In the genomic region with DNA sequence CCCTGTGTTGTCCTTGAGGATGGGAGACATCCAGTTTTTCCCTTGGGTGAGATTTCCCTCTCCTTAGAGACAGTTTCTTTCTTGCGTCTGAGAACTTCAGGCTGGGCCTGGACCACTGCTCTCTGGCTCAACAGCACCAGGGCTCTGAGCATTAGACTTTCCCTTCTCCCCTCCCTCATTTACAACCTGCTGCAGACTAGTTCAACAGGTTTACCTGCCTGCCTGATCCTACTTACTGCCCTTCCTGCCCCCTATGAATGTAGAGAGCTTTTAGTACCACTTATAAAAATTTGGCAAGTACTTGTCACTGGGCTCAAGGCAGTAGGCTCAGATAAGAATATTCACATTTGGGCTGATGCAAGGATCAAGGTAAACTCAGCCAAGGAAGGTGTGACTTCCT, we compare ENCODE assay signal across 32 mouse cellular contexts. TPM values are rescaled to one million over a fixed set of nuclear protein-coding genes. Genes with fewer than 3 reads are reported as not detected.
DNase-seq lines count a peak whose midpoint lies in the region; ATAC-seq and TF ChIP-seq lines count a peak whose summit lies in the region.
"Had no signal": no experiment of that assay in that cellular context is flagged by ENCODE, and none has a peak within 500 bp of the region (broad histone marks: within the 10 kb centered on the region; RNA-seq: fewer than 3 reads in every experiment).

No protein-coding gene starts in this region.

- no peaks in the 10 kb centered on the region for H3K4me1 ChIP-seq in intestine, embryonic 14.5 days (replicated peaks; ENCODE audit: control insufficient read depth, insufficient read depth, low read length)
- H3K4me1 ChIP-seq in intestine, postnatal 0 days (replicated peaks; ENCODE audit: control insufficient read depth, insufficient read depth, low read length): no peaks in the 10 kb centered on the region
- H3K4me1 ChIP-seq in intestine, embryonic 16.5 days (ENCODE audit: control insufficient read depth, insufficient read depth, low read length): no peaks in the 10 kb centered on the region
- H3K4me1 ChIP-seq in hindbrain, embryonic 10.5 days (replicated peaks): peaks cover 10% of the 10 kb centered on the region
- H3K4me1 ChIP-seq: hindbrain, embryonic 15.5 days; liver, embryonic 15.5 days had no signal

- H3K36me3 ChIP-seq in intestine, embryonic 14.5 days (ENCODE audit: control insufficient read depth, insufficient read depth, low read length): no peaks in the 10 kb centered on the region
- no peaks in the 10 kb centered on the region for H3K36me3 ChIP-seq in intestine, postnatal 0 days (ENCODE audit: control insufficient read depth, insufficient read depth)
- H3K36me3 ChIP-seq in intestine, embryonic 16.5 days (ENCODE audit: control insufficient read depth, insufficient read depth, low read length): no peaks in the 10 kb centered on the region
- no peaks in the 10 kb centered on the region for H3K36me3 ChIP-seq in hindbrain, embryonic 10.5 days
- H3K36me3 ChIP-seq: embryonic facial prominence, embryonic 10.5 days; embryonic facial prominence, embryonic 15.5 days; forebrain, embryonic 12.5 days; heart, embryonic 15.5 days; hindbrain, embryonic 15.5 days; limb, embryonic 12.5 days; liver, embryonic 15.5 days had no signal

- H3K27ac ChIP-seq in intestine, embryonic 14.5 days (ENCODE audit: low read depth): no peak overlapping the region
- no peak overlapping the region for H3K27ac ChIP-seq in intestine, postnatal 0 days (ENCODE audit: low read depth, low read length)
- no peak overlapping the region for H3K27ac ChIP-seq in intestine, embryonic 16.5 days (ENCODE audit: low read length)
- H3K27ac ChIP-seq in hindbrain, embryonic 10.5 days: no peak overlapping the region
- H3K27ac ChIP-seq: embryonic facial prominence, embryonic 10.5 days; embryonic facial prominence, embryonic 15.5 days; forebrain, embryonic 12.5 days; heart, embryonic 15.5 days; hindbrain, embryonic 15.5 days; left cerebral cortex, adult 2 months; limb, embryonic 12.5 days; liver, embryonic 15.5 days had no signal

- H3K4me3 ChIP-seq in intestine, embryonic 14.5 days (ENCODE audit: low read depth, low read length): no peak overlapping the region
- H3K4me3 ChIP-seq in intestine, postnatal 0 days (ENCODE audit: low read depth, low read length): no peak overlapping the region
- H3K4me3 ChIP-seq in intestine, embryonic 16.5 days (ENCODE audit: low read length): no peak overlapping the region
- no peak overlapping the region for H3K4me3 ChIP-seq in hindbrain, embryonic 10.5 days
- H3K4me3 ChIP-seq: embryonic facial prominence, embryonic 10.5 days; forebrain, embryonic 12.5 days; hindbrain, embryonic 15.5 days; left cerebral cortex, adult 2 months; liver, embryonic 15.5 days had no signal

- ATAC-seq in intestine, embryonic 14.5 days (replicated peaks; ENCODE audit: low FRiP score, low TSS enrichment, low read depth): peak; percentile 57; the same call in 1 of the 2 replicates
- ATAC-seq in intestine, postnatal 0 days: no peak
- peak; percentile 61; the same call in 1 of the 2 replicates for ATAC-seq in intestine, embryonic 16.5 days
- ATAC-seq: inflammation-experienced regulatory T-cells, adult 6 months had no signal

- WGBS in intestine, embryonic 14.5 days: 83% methylated on average over 1 of the region's 1 CpGs
- 76% methylated on average over 1 of the region's 1 CpGs for WGBS in intestine, postnatal 0 days
- WGBS in intestine, embryonic 16.5 days: 72% methylated on average over 1 of the region's 1 CpGs
- WGBS in hindbrain, embryonic 10.5 days: 93% methylated on average over 1 of the region's 1 CpGs

- H3K9ac ChIP-seq in intestine, embryonic 14.5 days (ENCODE audit: low read length): no peak overlapping the region
- no peak overlapping the region for H3K9ac ChIP-seq in intestine, postnatal 0 days (ENCODE audit: low read depth, low read length)
- H3K9ac ChIP-seq in intestine, embryonic 16.5 days (ENCODE audit: low read depth, low read length): no peak overlapping the region
- H3K9ac ChIP-seq: embryonic facial prominence, embryonic 15.5 days; forebrain, embryonic 12.5 days; forebrain, postnatal 0 days; heart, embryonic 15.5 days; hindbrain, embryonic 15.5 days; limb, embryonic 12.5 days; liver, embryonic 15.5 days had no signal

- no peaks in the 10 kb centered on the region for H3K9me3 ChIP-seq in intestine, embryonic 14.5 days (ENCODE audit: control insufficient read depth, low read length)
- no peaks in the 10 kb centered on the region for H3K9me3 ChIP-seq in intestine, postnatal 0 days (ENCODE audit: control insufficient read depth)
- no peaks in the 10 kb centered on the region for H3K9me3 ChIP-seq in intestine, embryonic 16.5 days (ENCODE audit: control insufficient read depth, low read length)
- no peaks in the 10 kb centered on the region for H3K9me3 ChIP-seq in hindbrain, embryonic 10.5 days
- H3K9me3 ChIP-seq: embryonic facial prominence, embryonic 10.5 days; embryonic facial prominence, embryonic 15.5 days; forebrain, embryonic 12.5 days; heart, embryonic 15.5 days; hindbrain, embryonic 15.5 days; limb, embryonic 12.5 days; liver, embryonic 15.5 days had no signal

- DNase-seq in heart, adult 11 months: peak; percentile 22
- no peak for DNase-seq in heart, adult 18-20 months
- DNase-seq in intestine, embryonic 14.5 days (ENCODE audit: low spot score): no peak
- DNase-seq in lung, postnatal 25 days (ENCODE audit: low spot score): peak; percentile 26
- DNase-seq in lung, postnatal 4 days: no peak
- DNase-seq in hindbrain, embryonic 10.5 days (ENCODE audit: low spot score): no peak
- DNase-seq: adrenal gland, postnatal 10 days; cerebellum, adult 8-10 months; cerebellum, postnatal 25 days; forebrain, postnatal 0 days; heart, postnatal 36 days; kidney, adult 9 months; kidney, postnatal 10 days; spleen, adult 18-20 months; thymus, adult 2 months; thymus, postnatal 36 days had no signal

- no peak for TF ChIP-seq CTCF in intestine, postnatal 0 days (IDR thresholded peaks at IDR 0.05; ENCODE audit: low read depth)

- peaks cover 15% of the 10 kb centered on the region; the same call in 1 of the 2 replicates for H3K27me3 ChIP-seq in intestine, embryonic 14.5 days (replicated peaks; ENCODE audit: control insufficient read depth, insufficient read depth, low read length)
- no peaks in the 10 kb centered on the region; the same call in 1 of the 2 replicates for H3K27me3 ChIP-seq in intestine, postnatal 0 days (replicated peaks; ENCODE audit: control insufficient read depth, insufficient read depth, low read length)
- H3K27me3 ChIP-seq in intestine, embryonic 16.5 days (replicated peaks; ENCODE audit: control insufficient read depth, insufficient read depth, low read length): peaks cover 2% of the 10 kb centered on the region; the same call in 1 of the 2 replicates
- peaks cover 32% of the 10 kb centered on the region for H3K27me3 ChIP-seq in hindbrain, embryonic 10.5 days (ENCODE audit: insufficient read depth, poor library complexity, severe bottlenecking)
- H3K27me3 ChIP-seq: CH12.LX; hindbrain, embryonic 15.5 days had no signal

- no peak overlapping the region for H3K4me2 ChIP-seq in intestine, embryonic 14.5 days (ENCODE audit: low read length)
- H3K4me2 ChIP-seq in intestine, postnatal 0 days (replicated peaks; ENCODE audit: low read depth): no peak overlapping the region
- no peak overlapping the region for H3K4me2 ChIP-seq in intestine, embryonic 16.5 days (ENCODE audit: low read depth, low read length)
- H3K4me2 ChIP-seq: forebrain, embryonic 12.5 days; liver, embryonic 15.5 days; midbrain, embryonic 11.5 days had no signal

RNA-seq across cellular contexts. Expression of a gene that starts 0.5 kb away (rescaled TPM):
- total RNA-seq in heart, adult 18-20 months (2021): 1 to 10 TPM; 1.5 to 1.9 TPM
- 0.11 TPM in 2 replicates for polyA plus RNA-seq in intestine, embryonic 14.5 days (2014; fragmentation: Nextera tagmentation; extraction: Ambion mirVana)
- polyA plus RNA-seq in intestine, postnatal 0 days (2015; fragmentation: Nextera tagmentation; extraction: Ambion mirVana): 0.09 and 0.12 TPM in 2 replicates
- polyA plus RNA-seq in intestine, embryonic 16.5 days (2015; fragmentation: Nextera tagmentation; extraction: Ambion mirVana): 0.09 and 0.12 TPM in 2 replicates
- 0.07 and 0.13 TPM in 2 replicates for polyA plus RNA-seq in hindbrain, embryonic 10.5 days (2016; fragmentation: Nextera tagmentation; extraction: Ambion mirVana)
- total RNA-seq: CH12.LX; neutrophil, adult 5-6 weeks had no signal
- polyA plus RNA-seq: C2C12; liver, adult 2 months; midbrain, embryonic 11.5 days had no signal

Comparison
In these comparisons a context has a peak if more than half of its experiments do, and no peak if none do; other contexts are left out.
1. DNase-seq: peak in heart, adult 11 months (single experiment) and lung, postnatal 25 days (single experiment); none in heart, adult 18-20 months (0 of 2), intestine, embryonic 14.5 days (single experiment), lung, postnatal 4 days (0 of 2) and hindbrain, embryonic 10.5 days (single experiment).